11 mouse cellular contexts compared by ENCODE assay signal in genomic region chr2:178867086-178867485, GRCm38 (mm10).
DNase-seq lines count a peak whose midpoint lies in the region; ATAC-seq and TF ChIP-seq lines count a peak whose summit lies in the region.
"Had no signal": no experiment of that assay in that cellular context is flagged by ENCODE, and none has a peak within 500 bp of the region (broad histone marks: within the 10 kb centered on the region; RNA-seq: fewer than 3 reads in every experiment).

No protein-coding gene starts in this region.

- H3K36me3 ChIP-seq in heart, postnatal 0 days (replicated peaks; ENCODE audit: control insufficient read depth, insufficient read depth, low read length) = no peaks in the 10 kb centered on the region
- H3K36me3 ChIP-seq in heart, adult 2 months (ENCODE audit: control insufficient read depth, insufficient read depth, low read length) = no peaks in the 10 kb centered on the region
- H3K36me3 ChIP-seq: embryonic facial prominence, embryonic 13.5 days; hindbrain, embryonic 15.5 days had no signal

- H3K4me1 ChIP-seq in heart, postnatal 0 days (ENCODE audit: control insufficient read depth, insufficient read depth) = no peaks in the 10 kb centered on the region
- no peaks in the 10 kb centered on the region for H3K4me1 ChIP-seq in heart, adult 2 months (ENCODE audit: control insufficient read depth, insufficient read depth, low read length)
- H3K4me1 ChIP-seq: embryonic facial prominence, embryonic 13.5 days; hindbrain, embryonic 15.5 days had no signal

- no peak for TF ChIP-seq CTCF in heart, postnatal 0 days (IDR thresholded peaks at IDR 0.05; ENCODE audit: low read depth)
- no peak for TF ChIP-seq CTCF in heart, adult 2 months (IDR thresholded peaks at IDR 0.05)

- peak; percentile 13 for DNase-seq in heart, postnatal 0 days (ENCODE audit: low spot score)
- DNase-seq in heart, adult 2 months = no peak
- DNase-seq in lung, postnatal 14 days = peak; percentile 11
- DNase-seq in lung, adult 18-20 months = no peak
- peak; percentile 15 to 35 for DNase-seq in adrenal gland, postnatal 36 days
- peak; percentile 17 to 18 for DNase-seq in lung, postnatal 4 days
- DNase-seq in thymus, postnatal 4 days = no peak
- DNase-seq in right cerebral cortex, postnatal 4 days = no peak

- no peaks in the 10 kb centered on the region for H3K9me3 ChIP-seq in heart, postnatal 0 days (replicated peaks; ENCODE audit: control insufficient read depth, low read length)
- H3K9me3 ChIP-seq: embryonic facial prominence, embryonic 13.5 days; hindbrain, embryonic 15.5 days had no signal

- ATAC-seq in heart, postnatal 0 days (ENCODE audit: insufficient read depth, low read depth) = no peak

- no peak for TF ChIP-seq POLR2A in heart, adult 2 months (IDR thresholded peaks at IDR 0.05; ENCODE audit: insufficient read depth, low read depth, low read length)

- no peak overlapping the region for H3K27ac ChIP-seq in heart, postnatal 0 days (ENCODE audit: low read depth)
- H3K27ac ChIP-seq in heart, adult 2 months = no peak overlapping the region
- H3K27ac ChIP-seq: embryonic facial prominence, embryonic 13.5 days; hindbrain, embryonic 15.5 days; left cerebral cortex, adult 2 months had no signal

- WGBS in heart, postnatal 0 days = 36% methylated on average over 3 of the region's 3 CpGs
- 56% methylated on average over 3 of the region's 3 CpGs for WGBS in heart, adult 2 months

- H3K27me3 ChIP-seq in heart, postnatal 0 days (ENCODE audit: control insufficient read depth, insufficient read depth, low read length) = no peaks in the 10 kb centered on the region
- no peaks in the 10 kb centered on the region for H3K27me3 ChIP-seq in heart, adult 2 months (ENCODE audit: control insufficient read depth, insufficient read depth, low read length)
- H3K27me3 ChIP-seq: embryonic facial prominence, embryonic 13.5 days; hindbrain, embryonic 15.5 days had no signal

- H3K4me3 ChIP-seq in heart, postnatal 0 days (ENCODE audit: low read depth, low read length) = no peak overlapping the region
- no peak overlapping the region for H3K4me3 ChIP-seq in heart, adult 2 months
- H3K4me3 ChIP-seq: embryonic facial prominence, embryonic 13.5 days; hindbrain, embryonic 15.5 days; left cerebral cortex, adult 2 months had no signal

- H3K79me2 ChIP-seq in heart, adult 2 months (replicated peaks; ENCODE audit: control insufficient read depth, insufficient read depth, low read length) = no peaks in the 10 kb centered on the region

- no peak for TF ChIP-seq EP300 in heart, postnatal 0 days (IDR thresholded peaks at IDR 0.05; ENCODE audit: low read depth)
- TF ChIP-seq EP300 in heart, adult 2 months (IDR thresholded peaks at IDR 0.05; ENCODE audit: insufficient read depth, low read depth, low read length) = no peak

- no peak overlapping the region for H3K9ac ChIP-seq in heart, postnatal 0 days (replicated peaks; ENCODE audit: low read depth, low read length)
- no peak overlapping the region for H3K9ac ChIP-seq in heart, adult 2 months (ENCODE audit: low read depth, low read length)
- H3K9ac ChIP-seq: embryonic facial prominence, embryonic 13.5 days; hindbrain, embryonic 15.5 days had no signal

- intact Hi-C loops in heart, adult 2 months (cut with DNase I) = no loop called here

- H3K4me2 ChIP-seq in heart, postnatal 0 days (ENCODE audit: low read depth, low read length) = no peak overlapping the region
- H3K4me2 ChIP-seq: embryonic facial prominence, embryonic 13.5 days; hindbrain, embryonic 15.5 days had no signal

Comparison
In these comparisons a context has a peak if more than half of its experiments do, and no peak if none do; other contexts are left out.
1. DNase-seq: peak in heart, postnatal 0 days (single experiment), lung, postnatal 14 days (single experiment), adrenal gland, postnatal 36 days (2 of 2) and lung, postnatal 4 days (2 of 2); none in heart, adult 2 months (0 of 2), lung, adult 18-20 months (0 of 2), thymus, postnatal 4 days (single experiment) and right cerebral cortex, postnatal 4 days (single experiment).